Mouse (Mus musculus) liver, embryonic 11.5 days (tissue): ENCODE results near the gene Mettl27. TPM values are rescaled to one million over a fixed set of nuclear protein-coding genes. Genes with fewer than 3 reads are reported as not detected.
A peak's percentile ranks its signal among the peaks of the same experiment; 100 is the strongest.

Experiments
- ATAC-seq: fragments of 200-750 bp; cut with Nextera tagmentation; replicated peaks from 2 replicates; pipeline ENCODE4 v1.8.0; 2017; ENCODE audit warnings: moderate number of reproducible peaks, mild to moderate bottlenecking, moderate TSS enrichment, moderate library complexity; ENCODE audit not compliant: low FRiP score
- DNase-seq: peaks from one replicate; pipeline ENCODE4 v3.0.0-alpha.2; 2017; ENCODE audit warnings: low spot score
- H3K27ac ChIP-seq: fragments of 300-500 bp; sonication (generic); 2 replicates; pipeline ENCODE4 v1.5.1; 2014; ENCODE audit warnings: mild to moderate bottlenecking, low read depth, low read length, control low read depth
- H3K27me3 ChIP-seq: fragments of 300-500 bp; sonication (generic); replicated peaks from 2 replicates; pipeline ENCODE4 v1.6.1; 2014; ENCODE audit warnings: low read length, mixed read lengths; ENCODE audit not compliant: control insufficient read depth, insufficient read depth
- H3K36me3 ChIP-seq: fragments of 300-500 bp; sonication (generic); 2 replicates; pipeline ENCODE4 v1.6.1; 2014; ENCODE audit warnings: mild to moderate bottlenecking, low read length, moderate library complexity, mixed read lengths; ENCODE audit not compliant: control insufficient read depth, insufficient read depth
- H3K4me1 ChIP-seq: fragments of 300-500 bp; sonication (generic); replicated peaks from 2 replicates; pipeline ENCODE4 v1.6.1; 2014; ENCODE audit warnings: low read length, mixed read lengths; ENCODE audit not compliant: control insufficient read depth, insufficient read depth
- H3K4me2 ChIP-seq: fragments of 300-500 bp; sonication (generic); 2 replicates; pipeline ENCODE4 v1.6.1; 2014; ENCODE audit warnings: mild to moderate bottlenecking, control low read depth, moderate library complexity
- H3K4me3 ChIP-seq: fragments of 300-500 bp; sonication (generic); 2 replicates; pipeline ENCODE4 v1.5.1; 2014; ENCODE audit warnings: low read depth, low read length, control low read depth
- H3K9ac ChIP-seq: fragments of 300-500 bp; sonication (generic); 2 replicates; pipeline ENCODE4 v1.6.1; 2014; ENCODE audit warnings: low read depth, low read length, control low read depth
- H3K9me3 ChIP-seq: fragments of 300-500 bp; sonication (generic); 2 replicates; pipeline ENCODE4 v1.6.1; 2016; ENCODE audit warnings: low read length, inconsistent platforms, mixed read lengths; ENCODE audit not compliant: control insufficient read depth
- WGBS: fragments of 180-500 bp; shearing (Covaris S2); extraction: QIAGEN DNeasy Blood & Tissue Kit; methylation state at CpG from one replicate; pipeline ENCODE4 v1.1.7; 2014; 5-methylcytosine and 5-hydroxymethylcytosine counted together
- polyA plus RNA-seq: library from polyadenylated mRNA; unstranded; fragments of >200 nt; fragmentation: Nextera tagmentation; extraction: Ambion mirVana; gene quantifications from 2 replicates; pipeline ENCODE4 v1.2.1, GENCODE M21; 2014

The Mettl27 gene
- polyA plus RNA-seq, 1 experiment from 2014 or later, result 9.1 TPM

DNA sequence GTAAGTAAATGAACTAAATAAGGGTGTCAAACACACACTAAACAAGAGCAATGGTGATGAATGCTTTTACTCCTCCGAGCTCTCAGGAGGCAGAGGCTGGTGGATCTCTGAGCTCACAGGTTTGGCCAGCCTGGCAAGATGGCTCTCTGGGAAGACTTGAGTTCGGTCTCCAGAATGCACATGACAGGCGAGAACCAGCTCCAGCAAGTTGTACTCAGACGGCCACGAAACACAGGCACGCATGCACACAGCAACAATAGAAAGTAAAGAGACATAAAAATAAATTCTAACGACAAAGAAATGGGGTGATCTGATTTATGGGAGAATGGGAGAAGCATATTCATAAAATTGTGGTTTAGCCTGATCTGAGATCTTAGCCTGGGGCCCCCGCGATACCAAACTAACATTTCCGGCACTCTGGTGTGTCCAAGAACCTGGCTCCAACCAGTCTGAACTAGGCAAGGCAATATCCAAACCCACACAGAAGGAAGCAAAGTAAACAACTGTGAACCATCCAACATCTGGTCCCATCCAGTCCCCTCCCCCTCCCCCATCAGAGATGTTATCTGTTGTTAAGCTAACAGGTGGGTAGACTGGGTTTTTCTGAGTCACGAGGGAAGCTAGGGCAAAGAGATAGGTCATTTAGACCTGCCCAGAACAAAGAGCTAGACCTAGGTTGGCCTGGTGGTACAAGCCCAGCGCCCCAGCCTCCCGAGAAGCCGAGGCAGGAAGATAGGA is 9.5 kb downstream of the Mettl27 start:
- Histone ChIP-seq H3K4me3 (no peak overlapping the region), H3K9me3 (no peaks in the 10 kb centered on the region), H3K4me1 (peaks cover 4% of the 10 kb centered on the region), H3K36me3 (no peaks in the 10 kb centered on the region), H3K4me2 (no peak overlapping the region), H3K27me3 (peaks cover 10% of the 10 kb centered on the region), H3K27ac (no peak overlapping the region; the same call in 1 of the 2 replicates), H3K9ac (no peak overlapping the region)
- DNase-seq, result no peak
- WGBS, result 76% methylated on average over 14 of the region's 14 CpGs
- peak; percentile 46 for ATAC-seq

DNA sequence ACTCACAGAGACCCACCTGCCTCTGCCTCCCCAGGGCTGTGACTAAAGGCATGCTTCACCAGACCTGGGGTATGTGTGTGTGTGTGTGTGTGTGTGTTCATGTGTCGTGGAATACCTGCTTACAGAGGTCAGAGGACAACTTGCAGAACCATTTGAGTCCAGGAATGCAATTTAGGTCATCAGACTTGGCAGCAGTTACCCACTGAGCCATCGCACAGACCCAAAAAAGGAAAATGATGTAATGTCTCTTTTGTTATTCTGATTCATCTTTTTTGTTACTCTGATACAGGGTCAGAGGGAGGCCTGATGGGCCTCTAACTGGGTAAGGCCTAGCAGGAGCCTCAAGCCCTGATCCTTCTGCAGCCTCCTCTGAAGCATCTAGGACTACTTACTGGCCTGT is 10.6 kb downstream of the Mettl27 start:
- 77% methylated on average over 2 of the region's 2 CpGs for WGBS
- no peak for DNase-seq
- H3K27ac ChIP-seq, result no peak overlapping the region
- no peak overlapping the region for H3K4me2 ChIP-seq
- H3K36me3 ChIP-seq, result no peaks in the 10 kb centered on the region
- no peak overlapping the region for H3K9ac ChIP-seq
- H3K4me1 ChIP-seq, result peaks cover 5% of the 10 kb centered on the region
- H3K9me3 ChIP-seq, result no peaks in the 10 kb centered on the region
- H3K4me3 ChIP-seq, result no peak overlapping the region
- H3K27me3 ChIP-seq, result peaks cover 16% of the 10 kb centered on the region
- ATAC-seq, result no peak

DNA sequence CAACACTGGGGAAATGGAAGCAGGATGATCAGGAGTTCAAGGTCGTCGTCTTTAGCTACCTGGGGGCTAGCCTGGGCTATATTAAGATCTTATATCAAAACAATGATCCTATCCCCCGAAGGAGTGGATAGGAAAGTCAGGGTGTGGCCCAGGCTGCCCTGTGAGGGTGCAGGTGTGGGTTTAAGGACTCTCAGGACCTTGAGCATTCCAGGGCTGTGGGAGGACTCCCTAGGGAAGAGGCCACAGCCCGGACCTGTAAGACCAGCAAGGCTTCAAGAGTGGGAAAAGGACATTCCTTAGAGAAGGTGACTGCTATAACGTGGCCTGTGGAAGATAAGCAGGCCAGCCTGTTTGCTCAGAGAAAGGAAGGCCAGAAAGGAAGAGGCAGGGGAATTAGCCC is 12.0 kb downstream of the Mettl27 start:
- no peak overlapping the region for H3K4me3 ChIP-seq
- H3K27ac ChIP-seq, result no peak overlapping the region
- 61% methylated on average over 5 of the region's 5 CpGs for WGBS
- no peak overlapping the region for H3K4me2 ChIP-seq
- peaks cover 16% of the 10 kb centered on the region for H3K27me3 ChIP-seq
- H3K4me1 ChIP-seq, result peaks cover 5% of the 10 kb centered on the region
- no peaks in the 10 kb centered on the region for H3K9me3 ChIP-seq
- DNase-seq, result no peak
- ATAC-seq, result no peak
- no peaks in the 10 kb centered on the region for H3K36me3 ChIP-seq
- no peak overlapping the region for H3K9ac ChIP-seq

DNA sequence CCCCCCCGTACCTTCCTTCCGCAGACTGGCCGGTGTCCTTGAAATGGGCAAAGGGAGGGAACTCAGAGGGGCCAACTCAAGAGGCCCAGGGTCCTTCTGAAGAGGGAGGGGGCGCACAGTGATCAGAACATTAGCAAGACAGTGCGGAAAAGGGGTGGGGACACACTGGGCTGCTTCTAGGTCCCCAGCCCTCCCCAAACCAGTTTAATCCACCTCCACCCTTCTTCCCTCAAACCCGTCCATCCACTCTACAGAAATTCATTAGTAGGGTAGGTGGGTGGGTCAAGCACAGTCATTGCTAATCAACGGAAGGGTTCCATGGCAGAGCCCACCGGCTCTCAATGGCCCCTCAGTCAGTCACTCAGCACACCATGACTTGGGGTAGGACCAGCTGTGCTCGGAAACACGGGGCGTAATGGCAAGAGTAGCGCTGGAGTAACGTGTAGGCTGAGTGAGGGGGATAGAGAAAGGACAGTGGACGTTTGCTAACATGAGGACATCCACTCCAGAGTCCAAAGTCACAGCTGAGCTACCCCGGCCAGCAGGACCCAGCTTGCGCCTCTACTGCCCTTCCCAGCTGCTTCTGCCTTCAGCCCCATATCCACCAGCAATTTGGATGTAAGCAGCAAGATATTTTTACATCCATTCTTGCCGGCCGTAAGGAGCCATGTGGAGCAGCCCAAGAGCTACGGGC is 13.2 kb downstream of the Mettl27 start:
- H3K4me3 ChIP-seq, result peak overlapping the region; percentile 0; the same call in 1 of the 2 replicates
- H3K9me3 ChIP-seq, result no peaks in the 10 kb centered on the region
- no peak for ATAC-seq
- H3K9ac ChIP-seq, result no peak overlapping the region
- H3K4me1 ChIP-seq, result peaks cover 5% of the 10 kb centered on the region
- DNase-seq, result no peak
- 55% methylated on average over 17 of the region's 19 CpGs for WGBS
- H3K36me3 ChIP-seq, result no peaks in the 10 kb centered on the region
- no peak overlapping the region for H3K4me2 ChIP-seq
- peaks cover 16% of the 10 kb centered on the region for H3K27me3 ChIP-seq
- H3K27ac ChIP-seq, result no peak overlapping the region

DNA sequence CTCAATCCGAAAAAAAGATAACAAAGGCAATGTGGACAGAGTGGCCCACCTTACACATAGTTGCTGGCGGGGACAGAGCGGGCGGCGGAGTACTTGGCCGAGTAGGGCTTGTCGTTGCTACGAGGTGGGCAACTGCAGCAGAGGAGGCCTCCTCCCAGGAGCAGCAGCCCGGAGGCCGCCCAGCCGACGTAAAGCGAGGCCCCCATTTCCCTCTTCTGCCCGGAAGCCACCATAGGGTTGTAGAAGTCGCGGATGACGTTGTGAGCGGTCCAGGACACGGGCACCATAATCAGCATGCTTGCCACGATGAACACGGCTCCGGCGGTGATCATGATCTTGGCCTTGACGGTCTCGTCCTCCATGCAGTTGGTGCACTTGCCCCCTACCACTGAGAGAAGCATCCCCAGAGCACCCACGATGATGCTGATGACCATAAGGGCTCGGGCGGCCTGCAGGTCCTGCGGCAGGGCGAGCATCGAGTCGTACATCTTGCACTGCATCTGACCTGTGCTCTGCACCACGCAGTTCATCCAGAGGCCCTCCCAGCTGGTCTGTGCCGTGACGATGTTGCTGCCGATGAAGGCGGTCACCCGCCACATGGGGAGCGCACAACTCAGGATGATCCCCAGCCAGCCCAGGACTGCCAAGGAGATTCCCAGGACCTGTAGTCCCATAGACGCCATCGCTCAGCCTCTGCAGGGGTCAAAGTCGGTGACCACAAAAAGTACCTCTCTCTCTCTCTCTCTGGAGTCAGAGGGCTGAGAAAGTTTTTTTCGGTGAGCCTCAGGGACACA is 14.1 kb downstream of the Mettl27 start:
- peaks cover 16% of the 10 kb centered on the region for H3K27me3 ChIP-seq
- no peaks in the 10 kb centered on the region for H3K9me3 ChIP-seq
- H3K4me3 ChIP-seq, result peak overlapping the region; percentile 0; the same call in 1 of the 2 replicates
- peak overlapping the region; percentile 22 for H3K4me2 ChIP-seq
- H3K4me1 ChIP-seq, result peaks cover 8% of the 10 kb centered on the region
- ATAC-seq, result no peak
- H3K36me3 ChIP-seq, result no peaks in the 10 kb centered on the region
- no peak overlapping the region for H3K9ac ChIP-seq
- WGBS, result 34% methylated on average over 43 of the region's 43 CpGs
- DNase-seq, result no peak
- no peak overlapping the region for H3K27ac ChIP-seq

DNA sequence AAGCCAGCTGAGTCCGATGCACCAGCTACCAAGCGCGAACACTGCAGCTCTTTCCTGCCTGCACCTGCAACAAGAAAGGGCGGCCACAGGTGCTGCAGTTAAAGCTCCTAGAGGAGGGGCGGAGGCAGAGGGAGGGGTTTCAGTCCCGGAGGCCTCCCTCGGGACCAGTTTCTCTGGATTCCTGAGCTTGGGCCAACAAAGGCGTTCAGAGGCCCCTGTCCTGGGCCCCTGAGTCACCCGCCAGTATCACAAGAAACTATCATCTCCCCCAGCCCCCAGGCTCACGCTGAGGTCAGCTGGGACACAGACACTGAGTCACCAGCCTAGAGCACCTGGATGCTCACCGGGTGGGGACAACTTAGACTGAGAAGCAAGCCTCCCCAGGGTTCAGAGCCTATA is 14.7 kb downstream of the Mettl27 start, which contains the start of gene Cldn4:
Cldn4 (minus strand) TSS at position 78 of the 399 bp plus-strand sequence.
- Histone ChIP-seq H3K9me3 (no peaks in the 10 kb centered on the region), H3K4me2 (peak within 1 kb of the TSS; percentile 22), H3K27me3 (peaks cover 16% of the 10 kb centered on the region), H3K36me3 (no peaks in the 10 kb centered on the region), H3K4me3 (peak within 1 kb of the TSS; percentile 0; the same call in 1 of the 2 replicates), H3K4me1 (peaks cover 12% of the 10 kb centered on the region), H3K9ac (no peak within 1 kb of the TSS), H3K27ac (no peak within 1 kb of the TSS)
- DNase-seq (no peak), ATAC-seq (no peak)
- 32% methylated on average over 11 of the region's 11 CpGs for WGBS

DNA sequence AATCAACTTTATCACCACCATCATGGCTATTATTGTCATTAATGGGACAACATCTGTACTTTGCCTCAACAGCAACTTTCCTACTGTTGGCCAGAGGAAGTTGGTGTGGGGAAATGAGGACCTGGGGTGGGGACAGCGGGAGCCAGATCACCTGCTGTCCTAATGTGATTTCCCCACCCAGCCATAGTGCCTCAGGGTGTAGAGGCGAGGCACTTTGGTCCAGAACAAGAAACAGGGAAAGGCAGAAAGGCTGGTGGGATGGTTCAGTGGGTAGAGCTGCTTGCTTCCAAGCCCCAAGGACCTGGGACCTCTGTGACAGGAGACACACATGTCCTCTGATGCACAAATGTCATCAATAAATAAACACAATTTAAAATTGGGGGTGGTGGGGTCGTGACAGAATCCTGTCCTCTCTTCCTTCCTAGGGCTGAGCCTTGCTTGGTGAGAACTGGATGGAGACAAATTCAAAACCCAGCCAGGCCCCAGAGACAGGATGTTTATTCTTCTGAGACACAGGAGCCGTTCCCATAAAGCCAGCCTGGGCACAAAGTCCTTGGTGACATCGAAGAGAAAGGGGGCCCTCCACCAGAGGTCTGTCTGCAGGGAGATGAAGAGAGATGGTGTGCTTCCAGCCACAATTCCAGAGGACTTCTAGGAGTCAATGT is 15.4 kb downstream of the Mettl27 start:
- H3K9me3 ChIP-seq, result no peaks in the 10 kb centered on the region
- WGBS, result 52% methylated on average over 5 of the region's 5 CpGs
- H3K9ac ChIP-seq, result no peak overlapping the region
- H3K27ac ChIP-seq, result no peak overlapping the region
- no peak overlapping the region for H3K4me2 ChIP-seq
- no peak for ATAC-seq
- no peak overlapping the region for H3K4me3 ChIP-seq
- no peak for DNase-seq
- peaks cover 12% of the 10 kb centered on the region for H3K4me1 ChIP-seq
- no peaks in the 10 kb centered on the region for H3K36me3 ChIP-seq
- peaks cover 16% of the 10 kb centered on the region for H3K27me3 ChIP-seq

DNA sequence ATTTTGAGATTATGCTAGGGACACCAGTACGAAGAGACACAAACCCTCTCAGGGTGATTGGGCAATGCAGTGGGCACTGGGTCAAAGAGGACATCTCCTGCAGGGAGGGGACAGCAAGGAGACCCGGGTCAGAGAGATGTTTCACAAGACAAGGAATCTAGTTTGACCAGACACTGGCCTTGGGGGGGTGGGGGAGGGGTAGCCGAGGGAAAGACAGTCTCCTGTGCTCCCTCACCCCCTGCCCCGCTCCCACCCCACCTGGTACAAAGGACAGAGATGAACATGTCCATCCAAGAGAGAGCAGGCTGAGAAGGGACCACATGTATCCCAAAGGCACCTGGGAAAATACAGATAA is 15.9 kb downstream of the Mettl27 start:
- ATAC-seq, result no peak
- no peaks in the 10 kb centered on the region for H3K36me3 ChIP-seq
- H3K9ac ChIP-seq, result no peak overlapping the region
- H3K27me3 ChIP-seq, result peaks cover 16% of the 10 kb centered on the region
- no peak for DNase-seq
- no peak overlapping the region for H3K27ac ChIP-seq
- H3K4me1 ChIP-seq, result peaks cover 12% of the 10 kb centered on the region
- H3K4me2 ChIP-seq, result no peak overlapping the region
- H3K9me3 ChIP-seq, result no peaks in the 10 kb centered on the region
- H3K4me3 ChIP-seq, result no peak overlapping the region
- 53% methylated on average over 4 of the region's 4 CpGs for WGBS
